Mouse (Mus musculus): Measurements from ENCODE around the gene Fam219b.
A peak's percentile ranks its signal among the peaks of the same experiment; 100 is the strongest.

The Fam219b gene

GRCm38 (mm10) chr9:57564609-57565008, 27.3 kb downstream of the Fam219b start:
- DNase-seq (ENCODE audit: low spot score in 2 of 2) = no peak

- peak; percentile 50 to 51 for DNase-seq (ENCODE audit: low spot score in 2 of 2)
Observed at GRCm38 (mm10) chr9:57565741-57566221, 28.5 kb downstream of the Fam219b start.

- no peak for DNase-seq (ENCODE audit: low spot score in 2 of 2)
Observed at GRCm38 (mm10) chr9:57566846-57567245, 29.5 kb downstream of the Fam219b start.

GRCm38 (mm10) chr9:57568500-57568899, 31.2 kb downstream of the Fam219b start:
- no peak for DNase-seq (ENCODE audit: low spot score in 2 of 2)

GRCm38 (mm10) chr9:57574397-57574796, 37.1 kb downstream of the Fam219b start:
- no peak for DNase-seq (ENCODE audit: low spot score in 2 of 2)

GRCm38 (mm10) chr9:57575577-57575976, 38.2 kb downstream of the Fam219b start:
- no peak for DNase-seq (ENCODE audit: low spot score in 2 of 2)

GRCm38 (mm10) chr9:57577144-57577849, 40.0 kb downstream of the Fam219b start:
- no peak for DNase-seq (ENCODE audit: low spot score in 2 of 2)

GRCm38 (mm10) chr9:57584991-57585390, 47.7 kb downstream of the Fam219b start:
- DNase-seq (ENCODE audit: low spot score in 2 of 2) = no peak

- peak; percentile 67 to 77 for DNase-seq (ENCODE audit: low spot score in 2 of 2)
Observed at GRCm38 (mm10) chr9:57589224-57590126, 52.1 kb downstream of the Fam219b start, which contains the start of gene Ulk3. Gene Ulk3 (plus strand): TSS chr9:57589452.

- DNase-seq (ENCODE audit: low spot score in 2 of 2) = no peak
Observed at GRCm38 (mm10) chr9:57590726-57591125, 53.4 kb downstream of the Fam219b start.

Data from right cerebral cortex, adult 2 months (tissue).